Mouse (Mus musculus) kidney, postnatal 10 days (tissue): Measurements from ENCODE around the gene Mrpl16.
A peak's percentile ranks its signal among the peaks of the same experiment; 100 is the strongest.

Experiments used
- DNase-seq: peaks from one replicate; pipeline ENCODE4 v3.0.0; 2021; ENCODE audit warnings: mixed read lengths

Mrpl16 gene

GRCm38 (mm10) chr19:11770205-11770892 lies at the start of gene Mrpl16:
Gene Mrpl16, plus strand, starts transcription at chr19:11770391.
- DNase-seq, result peak; percentile 91

DNA sequence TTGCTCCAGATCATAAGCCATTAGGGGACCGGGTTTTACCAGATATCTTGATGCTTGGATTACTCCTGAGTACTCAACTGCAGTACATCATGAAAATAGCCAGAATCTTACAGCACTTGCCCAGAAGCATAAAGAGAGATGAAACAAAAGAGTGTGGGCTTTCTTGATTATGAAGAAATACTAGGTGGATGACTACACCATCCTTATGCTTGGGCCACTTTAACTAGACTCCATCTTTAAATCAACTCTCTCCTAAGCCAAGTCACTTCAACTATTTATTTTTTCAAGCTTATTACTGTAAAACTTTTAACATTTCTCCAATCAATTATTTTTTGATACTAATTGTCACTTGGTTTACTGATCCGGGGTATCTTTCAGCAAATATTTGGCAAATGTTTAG lies 46.3 kb upstream of the Mrpl16 start:
- DNase-seq, result no peak

- DNase-seq, result no peak
Measured at GRCm38 (mm10) chr19:11724275-11724674, 45.9 kb upstream of the Mrpl16 start.

DNA sequence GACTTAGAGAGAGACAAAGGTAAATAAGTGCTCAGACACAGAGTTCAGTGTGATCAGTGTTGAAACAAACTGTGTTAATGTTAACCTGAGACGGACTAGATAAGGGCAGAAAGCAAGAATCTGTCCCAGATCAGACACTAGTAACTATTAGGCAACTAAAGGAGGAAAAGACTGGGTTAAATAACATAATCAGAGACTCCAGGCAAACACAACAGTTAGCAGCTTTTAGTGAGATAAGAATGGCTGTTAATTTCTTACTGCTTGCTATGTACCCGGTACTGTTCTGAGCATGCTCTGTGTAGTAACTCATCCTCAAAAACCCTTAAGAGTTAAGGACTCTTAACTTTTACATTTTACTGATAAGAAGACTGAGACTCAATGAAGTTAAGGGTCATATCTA lies 44.3 kb upstream of the Mrpl16 start:
- DNase-seq, result no peak

- DNase-seq, result no peak
Measured at GRCm38 (mm10) chr19:11727304-11727703, 42.9 kb upstream of the Mrpl16 start.

DNA sequence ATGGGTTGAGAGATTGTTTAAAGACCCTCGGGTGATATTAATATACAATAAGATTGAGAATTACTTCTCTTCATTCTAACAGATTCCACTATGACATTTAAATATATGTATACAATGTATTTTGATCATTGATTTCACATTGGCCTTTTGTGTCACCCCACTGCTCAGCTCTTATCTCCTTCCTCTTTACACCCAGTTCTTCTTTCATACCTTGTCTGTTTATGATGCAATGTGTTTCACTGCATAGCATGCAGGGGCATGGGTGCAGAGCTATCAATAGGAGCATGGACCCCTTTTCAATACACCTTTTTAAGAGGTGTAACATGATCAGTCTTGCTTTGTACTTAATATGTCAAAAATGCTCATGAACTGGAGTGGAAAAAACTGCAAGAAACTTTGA lies 39.9 kb upstream of the Mrpl16 start:
- no peak for DNase-seq

DNA sequence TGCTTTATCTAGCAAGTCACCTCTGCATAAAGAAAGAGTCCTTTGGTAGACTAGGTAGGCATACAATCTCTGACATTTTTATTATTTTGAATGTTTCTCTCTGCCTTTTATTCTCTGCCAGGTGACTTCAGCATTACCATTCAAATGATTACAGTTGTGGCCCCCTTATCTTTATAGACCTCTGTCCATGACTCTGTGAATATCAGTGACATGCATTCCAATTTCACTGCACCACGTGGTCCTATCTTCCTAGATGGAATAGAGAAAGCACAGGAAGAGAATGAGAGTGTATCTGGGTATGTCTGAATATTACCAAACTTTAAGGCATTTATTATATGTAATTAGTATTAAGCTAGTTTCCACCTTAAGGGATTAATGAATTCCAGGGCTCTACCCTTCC lies 33.7 kb upstream of the Mrpl16 start:
- DNase-seq, result no peak

GRCm38 (mm10) chr19:11745680-11746079 lies 24.5 kb upstream of the Mrpl16 start:
- no peak for DNase-seq

DNA sequence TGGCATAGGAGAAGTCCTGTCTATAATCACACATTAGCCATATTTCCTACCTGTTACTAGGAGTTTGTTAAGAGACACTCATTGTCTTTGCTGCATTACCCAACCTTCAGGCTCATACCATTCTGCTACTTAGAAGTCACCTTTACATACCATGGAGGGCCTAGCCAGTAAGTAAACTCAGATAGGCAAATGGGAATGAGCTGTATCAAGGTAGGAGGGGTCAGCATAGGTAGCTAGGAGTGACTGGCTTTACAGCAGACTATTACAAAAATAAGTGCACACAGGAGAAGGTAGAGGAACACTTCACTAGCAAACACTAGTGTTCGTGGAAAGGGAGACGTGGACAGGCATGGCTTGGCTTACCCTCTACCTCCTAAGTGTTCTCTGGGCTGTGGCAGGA lies 22.9 kb upstream of the Mrpl16 start, which contains the start of gene Gif:
Gif (plus strand) TSS at position 257 of the 400 bp plus-strand sequence.
- DNase-seq, result no peak

GRCm38 (mm10) chr19:11765059-11765458 lies 5.1 kb upstream of the Mrpl16 start:
- DNase-seq, result no peak

GRCm38 (mm10) chr19:11766413-11766812 lies 3.8 kb upstream of the Mrpl16 start:
- DNase-seq, result no peak

DNA sequence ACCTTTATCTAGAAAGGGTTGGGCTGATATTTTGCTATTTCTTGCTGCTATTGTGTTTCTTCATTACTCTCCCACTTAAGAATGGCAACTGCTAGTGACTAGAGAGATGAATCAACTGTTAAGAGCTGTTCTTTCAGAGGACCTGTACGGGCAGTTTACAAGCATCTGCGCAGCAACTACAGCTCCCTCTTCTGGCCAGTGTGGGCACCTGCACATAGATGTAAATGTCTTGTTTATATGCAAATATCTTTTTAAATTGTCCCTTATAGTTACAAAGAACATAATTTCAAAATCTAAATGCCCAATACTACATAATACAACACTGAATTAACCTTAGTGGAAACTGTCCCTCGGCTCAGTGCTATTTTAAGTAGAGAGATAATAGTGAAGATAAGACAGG lies 2.0 kb upstream of the Mrpl16 start:
- peak; percentile 36 for DNase-seq

DNA sequence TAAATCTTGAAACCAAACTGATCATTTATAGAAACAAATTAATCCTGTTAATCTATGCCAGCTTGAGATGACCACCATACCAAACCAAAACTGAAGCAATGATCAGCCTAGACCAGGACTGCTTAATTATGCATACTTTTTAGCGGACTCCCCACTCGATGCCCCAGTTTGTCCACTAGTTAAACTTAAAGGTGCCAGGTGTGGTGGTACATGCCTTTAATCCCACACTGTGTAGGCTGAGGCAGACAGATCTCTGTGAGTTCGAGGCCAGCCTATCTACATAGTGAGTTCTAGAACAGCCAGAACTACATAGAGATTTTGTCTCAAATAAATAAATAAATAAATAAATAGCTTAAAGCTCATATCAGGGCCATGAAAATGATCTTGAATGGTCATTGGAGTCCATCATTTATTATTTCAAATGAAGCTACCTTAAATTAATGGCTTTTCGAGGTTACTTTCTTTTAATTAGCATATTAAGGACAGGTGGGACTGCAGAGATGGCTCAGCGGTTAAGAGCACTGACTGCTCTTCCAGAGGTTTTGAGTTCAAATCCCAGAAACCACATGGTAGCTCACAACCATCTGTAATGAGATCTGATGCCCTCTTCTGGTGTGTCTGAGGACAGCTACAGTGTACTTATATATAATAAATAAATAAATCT lies 802 bp upstream of the Mrpl16 start:
- DNase-seq, result no peak

- DNase-seq, result peak; percentile 81
Measured at GRCm38 (mm10) chr19:11777191-11777865, 7.1 kb downstream of the Mrpl16 start.

GRCm38 (mm10) chr19:11785409-11786154 lies 15.4 kb downstream of the Mrpl16 start:
- no peak for DNase-seq

- DNase-seq, result no peak
Measured at GRCm38 (mm10) chr19:11787826-11788225, 17.6 kb downstream of the Mrpl16 start.

DNA sequence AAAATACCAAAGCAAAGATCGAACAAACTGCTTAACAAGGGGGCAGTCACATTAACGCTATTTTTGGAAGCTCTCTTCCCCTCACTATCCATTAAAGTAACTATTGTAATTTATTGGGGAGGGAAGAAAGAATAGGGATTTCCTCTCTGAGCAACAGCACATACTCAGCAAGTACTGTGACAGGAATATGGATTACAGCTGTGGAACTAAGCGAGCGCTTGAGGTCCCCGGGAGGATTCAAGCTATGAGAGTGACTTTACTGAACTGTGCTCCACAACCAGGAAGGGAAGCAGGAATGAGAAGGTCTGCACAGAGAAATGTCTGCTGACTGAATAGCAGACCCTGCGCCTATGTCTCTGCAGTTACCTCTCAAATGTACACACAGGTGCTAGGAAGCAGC lies 18.7 kb downstream of the Mrpl16 start:
- no peak for DNase-seq

DNA sequence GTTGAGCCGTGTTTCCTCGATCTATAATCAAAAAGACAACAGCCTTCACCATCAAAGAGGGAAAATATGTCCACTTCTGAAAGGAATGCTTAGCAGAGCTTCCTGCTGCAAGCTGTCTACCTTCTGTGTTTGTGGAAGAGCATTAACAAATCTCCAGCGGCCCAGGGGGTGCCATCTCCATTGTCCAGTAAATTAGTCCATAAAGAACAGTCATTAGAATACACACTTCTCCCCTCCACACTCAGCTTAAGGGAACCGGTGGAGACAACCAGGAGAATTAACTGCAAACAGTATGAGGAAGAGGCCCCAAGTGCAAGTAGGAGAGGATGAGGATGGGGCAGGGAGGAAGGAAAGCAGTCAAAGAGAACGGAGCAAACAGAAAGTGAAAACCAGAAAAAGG lies 21.6 kb downstream of the Mrpl16 start:
- DNase-seq, result no peak

DNA sequence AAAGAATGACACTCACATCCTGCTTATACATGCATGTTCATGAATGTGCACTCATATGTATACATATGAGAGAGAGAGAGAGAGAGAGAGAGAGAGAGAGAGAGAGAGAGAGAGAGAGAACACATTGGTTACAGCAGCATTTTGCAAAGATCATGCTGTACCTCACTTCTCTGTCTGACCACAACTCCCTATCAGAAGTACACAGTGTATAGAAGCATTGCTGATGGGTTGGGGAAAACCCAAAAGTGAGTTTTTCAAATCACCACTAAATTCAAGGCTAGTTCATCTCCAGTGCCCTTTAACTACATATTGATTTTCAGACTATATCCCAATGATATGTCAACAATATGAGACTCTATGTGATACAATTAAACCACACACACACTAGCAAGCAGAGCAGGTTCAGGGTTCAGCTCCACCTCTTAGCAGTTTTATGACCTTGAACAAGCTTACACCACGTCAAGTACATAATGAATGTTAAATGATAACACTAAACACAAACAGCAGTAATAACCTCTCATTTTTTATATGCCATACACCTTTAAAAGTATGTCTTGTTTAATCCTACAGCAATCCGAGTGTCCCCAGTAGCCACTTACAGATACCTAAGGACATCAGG lies 23.7 kb downstream of the Mrpl16 start:
- no peak for DNase-seq

- no peak for DNase-seq
Measured at GRCm38 (mm10) chr19:11794447-11794846, 24.3 kb downstream of the Mrpl16 start.

- no peak for DNase-seq
Measured at GRCm38 (mm10) chr19:11800531-11801315, 30.5 kb downstream of the Mrpl16 start.

- no peak for DNase-seq
Measured at GRCm38 (mm10) chr19:11804423-11804822, 34.2 kb downstream of the Mrpl16 start.
